Mouse (Mus musculus): ENCODE data around the gene Pla2g4e. TPM values are rescaled to one million over a fixed set of nuclear protein-coding genes. Genes with fewer than 3 reads are reported as not detected.

Pla2g4e gene
- total and polyA plus RNA-seq, 3 experiments: not detected

DNA sequence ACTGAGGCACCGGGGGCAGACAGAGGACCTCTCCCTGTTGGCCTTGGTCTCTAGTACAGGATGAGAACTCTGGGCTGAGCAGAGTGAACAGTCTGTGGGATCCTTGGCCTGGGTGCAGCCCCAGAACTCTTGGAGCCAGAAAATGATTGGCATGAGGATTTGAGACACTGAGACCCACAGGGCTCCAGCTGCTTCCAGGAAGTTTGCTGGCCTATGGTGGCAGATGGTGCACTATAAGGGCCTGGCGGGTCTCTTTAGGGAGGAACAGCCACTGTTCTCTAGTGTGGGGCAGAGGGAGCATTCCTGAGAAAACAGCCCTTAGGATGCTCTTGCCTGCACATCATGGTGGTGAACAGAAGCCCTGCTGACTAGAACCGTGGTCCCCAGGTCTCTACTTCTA, 43.3 kb upstream of the Pla2g4e start:
- H3K79me2 ChIP-seq (ENCODE audit: control insufficient read depth, insufficient read depth, low read length, poor library complexity): no peaks in the 10 kb centered on the region
- DNase-seq (ENCODE audit: low read depth, low spot score): no peak
- H3K9me3 ChIP-seq (replicated peaks; ENCODE audit: insufficient read depth, low read length): no peaks in the 10 kb centered on the region
- no peak overlapping the region for H3K4me3 ChIP-seq (ENCODE audit: control insufficient read depth in 1 of 2, insufficient read depth in 1 of 2, low read depth in 2 of 2, low read length in 2 of 2)
- H3K4me1 ChIP-seq (ENCODE audit: control insufficient read depth in 1 of 2, insufficient read depth in 2 of 2, low read length in 2 of 2): no peaks in the 10 kb centered on the region
- no peak for TF ChIP-seq MAZ (IDR thresholded peaks at IDR 0.05; ENCODE audit: low read depth, low read length)
- no peak for TF ChIP-seq EP300 (IDR thresholded peaks at IDR 0.05; ENCODE audit: low read depth in 1 of 2, low read length in 2 of 2)
- no peak for TF ChIP-seq MXI1 (IDR thresholded peaks at IDR 0.05; ENCODE audit: low read depth, low read length)
- no peak for TF ChIP-seq TAL1 (IDR thresholded peaks at IDR 0.05; ENCODE audit: low read length)
- TF ChIP-seq TCF12 (IDR thresholded peaks at IDR 0.05; ENCODE audit: low read depth, low read length): no peak
- no peak for TF ChIP-seq GATA1 (IDR thresholded peaks at IDR 0.05; ENCODE audit: low read depth, low read length)
- no peak for TF ChIP-seq POLR2A (IDR thresholded peaks at IDR 0.05; ENCODE audit: control insufficient read depth in 1 of 2, insufficient read depth in 1 of 2, low read depth in 1 of 2, low read length in 2 of 2, poor library complexity in 1 of 2)
- TF ChIP-seq HCFC1 (IDR thresholded peaks at IDR 0.05; ENCODE audit: low read depth, low read length): no peak
- TF ChIP-seq MEF2A (IDR thresholded peaks at IDR 0.05; ENCODE audit: extremely low read depth, insufficient replicate concordance, low read depth, low read length, poor library complexity, severe bottlenecking): no peak
- no peak for TF ChIP-seq NELFE (IDR thresholded peaks at IDR 0.05; ENCODE audit: low read depth, low read length)
- TF ChIP-seq UBTF (IDR thresholded peaks at IDR 0.05; ENCODE audit: borderline replicate concordance, insufficient read depth, low read depth, low read length): no peak
- no peak for TF ChIP-seq NRF1 (IDR thresholded peaks at IDR 0.05; ENCODE audit: insufficient read depth, low read depth, low read length, poor library complexity, severe bottlenecking)
- H3K27ac ChIP-seq (ENCODE audit: control insufficient read depth, low read depth, low read length): no peak overlapping the region
- no peaks in the 10 kb centered on the region for H3K36me3 ChIP-seq (ENCODE audit: control insufficient read depth in 1 of 2, insufficient read depth in 2 of 2, low read length in 2 of 2)
- no peak overlapping the region for H3K9ac ChIP-seq (ENCODE audit: control insufficient read depth, low read depth, low read length, poor library complexity, severe bottlenecking)
- H3K27me3 ChIP-seq (ENCODE audit: control insufficient read depth in 1 of 2, insufficient read depth in 2 of 2, low read length in 2 of 2): peaks cover 3 to 9% of the 10 kb centered on the region in 2 experiments

DNA sequence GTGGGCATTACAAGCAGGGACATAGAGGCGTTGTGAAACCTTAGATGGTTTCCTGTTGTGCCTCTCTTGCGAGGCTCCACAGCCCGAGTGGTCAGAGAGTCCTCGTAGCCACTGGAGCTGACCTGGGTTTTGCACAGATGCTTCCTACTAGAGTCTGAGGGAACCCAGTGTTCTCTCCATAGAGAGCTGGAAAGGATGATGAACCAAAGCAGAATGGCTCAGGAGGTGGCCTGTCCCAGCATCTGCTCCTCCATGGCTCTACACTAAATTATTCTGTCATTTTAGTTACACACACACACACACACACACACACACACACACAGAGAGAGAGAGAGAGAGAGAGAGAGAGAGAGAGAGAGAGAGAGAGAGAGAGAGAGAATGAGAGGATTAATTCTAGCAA, 40.5 kb upstream of the Pla2g4e start:
- H3K36me3 ChIP-seq (ENCODE audit: control insufficient read depth in 1 of 2, insufficient read depth in 2 of 2, low read length in 2 of 2): no peaks in the 10 kb centered on the region
- no peaks in the 10 kb centered on the region for H3K79me2 ChIP-seq (ENCODE audit: control insufficient read depth, insufficient read depth, low read length, poor library complexity)
- TF ChIP-seq MAZ (IDR thresholded peaks at IDR 0.05; ENCODE audit: low read depth, low read length): no peak
- TF ChIP-seq USF2 (IDR thresholded peaks at IDR 0.05; ENCODE audit: borderline replicate concordance in 1 of 2, insufficient read depth in 1 of 2, low read depth in 1 of 2, low read length in 2 of 2): no peak
- no peak for TF ChIP-seq POLR2A (IDR thresholded peaks at IDR 0.05; ENCODE audit: control insufficient read depth in 1 of 2, insufficient read depth in 1 of 2, low read depth in 1 of 2, low read length in 2 of 2, poor library complexity in 1 of 2)
- no peak for TF ChIP-seq RCOR1 (IDR thresholded peaks at IDR 0.05; ENCODE audit: low read depth, low read length)
- TF ChIP-seq E2F4 (IDR thresholded peaks at IDR 0.05; ENCODE audit: borderline replicate concordance, low read depth, low read length): no peak
- TF ChIP-seq POLR2AphosphoS5 (IDR thresholded peaks at IDR 0.05; ENCODE audit: borderline replicate concordance, low read depth, low read length): no peak
- no peak for TF ChIP-seq ZNF384 (IDR thresholded peaks at IDR 0.05; ENCODE audit: low read depth, low read length)
- no peak for TF ChIP-seq GABPA (IDR thresholded peaks at IDR 0.05; ENCODE audit: low read depth, low read length)
- no peak overlapping the region for H3K4me3 ChIP-seq (ENCODE audit: control insufficient read depth in 1 of 2, insufficient read depth in 1 of 2, low read depth in 2 of 2, low read length in 2 of 2)
- H3K27me3 ChIP-seq (ENCODE audit: control insufficient read depth in 1 of 2, insufficient read depth in 2 of 2, low read length in 2 of 2): peaks cover 2 to 5% of the 10 kb centered on the region in 2 experiments; a peak in 3 of 4 replicates
- DNase-seq (ENCODE audit: low read depth, low spot score): no peak
- no peaks in the 10 kb centered on the region for H3K9me3 ChIP-seq (replicated peaks; ENCODE audit: insufficient read depth, low read length)
- H3K4me1 ChIP-seq (ENCODE audit: control insufficient read depth in 1 of 2, insufficient read depth in 2 of 2, low read length in 2 of 2): no peaks in the 10 kb centered on the region
- H3K9ac ChIP-seq (ENCODE audit: control insufficient read depth, low read depth, low read length, poor library complexity, severe bottlenecking): no peak overlapping the region
- H3K27ac ChIP-seq (ENCODE audit: control insufficient read depth, low read depth, low read length): no peak overlapping the region
